Mouse (Mus musculus): Measurements from ENCODE around the gene Il6ra.
"Not testable (repeated sequence)": the region's sequence is repeated elsewhere in the genome, so short reads cannot be mapped to it uniquely, and the experiment has no call there.

Il6ra gene

DNA sequence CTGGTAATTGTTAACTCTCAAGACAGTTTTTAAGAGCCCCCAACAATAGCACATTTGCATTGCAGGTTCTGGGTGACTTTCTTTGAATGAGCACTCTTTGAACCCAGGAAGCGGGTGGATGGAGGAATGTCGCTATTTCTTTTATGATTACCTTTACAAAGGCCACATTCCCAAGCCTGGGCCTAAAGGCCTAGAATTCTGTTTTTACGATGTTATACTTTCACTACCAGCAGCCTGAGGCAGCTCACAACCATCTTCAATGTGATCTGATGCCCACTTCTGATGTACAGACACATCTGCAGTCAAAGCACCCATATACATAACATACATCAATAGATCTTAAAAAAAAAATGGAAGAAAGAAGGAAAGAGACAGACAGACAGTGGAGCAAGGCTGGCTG lies 49.7 kb downstream of the Il6ra start:
- in situ Hi-C loops (cut with MboI; ENCODE audit: low pct_unique_long_range_greater_than_20kb in 1 of 2, low sequenced_read_pairs in 2 of 2, unreplicated experiment in 1 of 2), result not testable (repeated sequence)

DNA sequence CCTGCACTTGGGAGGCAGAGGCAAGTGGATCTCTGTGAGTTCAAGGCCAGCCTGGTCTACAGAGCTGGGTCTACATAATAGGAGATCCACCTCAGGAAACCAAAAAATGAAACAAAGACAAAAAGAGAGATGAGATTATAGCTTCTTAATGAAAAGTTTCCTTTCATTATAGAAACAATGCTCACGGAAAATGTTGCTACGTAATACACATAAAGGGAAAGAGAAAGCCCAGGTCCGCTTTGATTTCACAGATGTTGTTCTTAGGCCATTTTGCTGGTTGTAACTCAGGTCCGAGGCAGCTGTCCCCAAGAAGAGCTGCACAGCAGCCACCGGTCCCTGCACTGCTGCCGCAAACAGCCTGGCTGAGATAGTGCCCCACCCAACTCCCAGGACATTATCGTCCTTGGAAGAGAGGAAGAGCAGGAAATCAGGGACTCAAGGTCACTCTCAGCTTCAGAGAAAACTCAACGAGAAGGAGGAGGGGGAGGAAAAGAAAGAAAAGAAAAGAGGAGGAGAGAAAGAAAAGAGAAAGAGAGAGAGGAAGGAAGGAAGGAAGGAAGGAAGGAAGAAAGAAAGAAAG lies 50.7 kb downstream of the Il6ra start:
- in situ Hi-C loops (cut with MboI; ENCODE audit: low pct_unique_long_range_greater_than_20kb in 1 of 2, low sequenced_read_pairs in 2 of 2, unreplicated experiment in 1 of 2), result no loop called here

DNA sequence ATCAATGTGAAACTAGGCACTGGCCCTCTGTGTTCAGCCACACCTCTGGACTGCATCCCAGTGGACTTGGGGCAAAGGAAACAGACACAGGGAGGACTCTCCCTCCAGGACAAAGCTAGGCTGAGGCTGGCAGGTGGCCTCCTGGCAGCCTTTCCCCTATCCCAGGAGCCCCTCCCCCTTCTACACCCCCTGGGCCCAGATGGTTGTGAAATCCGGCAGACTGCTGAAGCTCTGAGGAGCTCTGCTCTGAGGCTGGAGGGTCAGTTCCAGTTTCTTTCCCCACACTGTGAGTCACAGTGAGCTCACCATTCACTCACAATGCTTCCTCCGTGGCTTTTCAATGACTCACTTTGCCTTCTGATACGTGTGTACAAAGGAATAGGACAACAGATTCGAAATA lies 51.9 kb downstream of the Il6ra start:
- in situ Hi-C loops (cut with MboI; ENCODE audit: low pct_unique_long_range_greater_than_20kb in 1 of 2, low sequenced_read_pairs in 2 of 2, unreplicated experiment in 1 of 2), result no loop called here

DNA sequence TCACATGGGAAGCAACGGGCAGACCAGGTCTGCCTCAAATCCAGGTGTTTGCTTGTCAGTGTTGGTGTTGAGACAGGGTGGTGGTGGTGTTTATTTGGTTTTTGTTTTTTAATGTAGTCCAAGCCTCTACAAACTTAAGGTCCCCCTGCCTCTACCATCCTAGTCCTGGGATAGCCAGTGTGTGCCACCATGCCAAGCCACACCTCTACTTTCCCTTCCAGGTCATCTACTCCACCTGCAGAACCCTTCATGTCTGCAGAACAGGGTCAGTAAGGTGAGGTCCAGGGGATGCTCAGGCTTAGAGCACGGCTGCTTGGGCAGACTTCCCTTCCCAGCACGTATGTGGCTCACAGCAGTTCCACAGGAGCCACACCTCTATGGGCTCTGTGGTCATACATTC lies 52.7 kb downstream of the Il6ra start:
- in situ Hi-C loops (cut with MboI; ENCODE audit: low pct_unique_long_range_greater_than_20kb in 1 of 2, low sequenced_read_pairs in 2 of 2, unreplicated experiment in 1 of 2), result no loop called here

DNA sequence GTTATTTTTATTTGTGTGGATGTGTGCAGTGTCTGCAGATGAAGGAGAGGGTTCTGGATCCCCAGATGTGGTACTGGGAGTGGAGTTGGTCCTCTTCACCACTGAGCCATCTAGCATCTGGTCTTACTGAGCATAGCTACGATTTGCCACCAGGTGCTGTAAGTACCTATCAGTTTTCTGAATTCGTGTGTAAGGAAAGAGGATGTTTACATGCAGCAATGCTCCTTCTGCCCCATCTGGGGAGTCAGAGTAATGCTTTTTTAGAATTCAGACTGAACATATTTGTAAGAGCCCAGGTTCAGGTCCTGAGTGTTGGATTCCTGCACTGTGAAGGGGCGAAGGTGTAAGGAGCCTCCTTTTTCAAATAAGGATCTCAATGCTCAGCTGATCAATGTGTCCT lies 53.1 kb downstream of the Il6ra start:
- in situ Hi-C loops (cut with MboI; ENCODE audit: low pct_unique_long_range_greater_than_20kb in 1 of 2, low sequenced_read_pairs in 2 of 2, unreplicated experiment in 1 of 2), result no loop called here

DNA sequence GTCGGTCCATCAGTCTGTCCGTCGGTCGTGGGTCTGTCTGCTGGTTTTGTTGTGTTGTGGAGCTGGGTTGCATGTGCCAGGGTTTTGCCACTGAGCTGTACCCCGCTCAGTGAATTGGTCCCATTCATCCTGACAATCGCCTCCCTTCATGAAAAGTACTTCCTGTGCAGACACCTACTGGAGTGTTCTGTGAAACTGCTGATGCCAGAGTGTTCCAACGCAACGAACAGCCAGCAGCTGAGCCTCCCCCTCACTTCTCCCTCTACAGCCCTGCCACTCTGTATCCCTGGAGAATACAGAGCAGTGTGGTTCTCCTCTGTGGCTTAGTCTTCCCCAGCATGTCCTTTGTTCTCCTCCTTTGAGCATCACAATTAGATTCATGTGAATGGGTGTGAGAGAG lies 54.1 kb downstream of the Il6ra start:
- in situ Hi-C loops (cut with MboI; ENCODE audit: low pct_unique_long_range_greater_than_20kb in 1 of 2, low sequenced_read_pairs in 2 of 2, unreplicated experiment in 1 of 2), result no loop called here

DNA sequence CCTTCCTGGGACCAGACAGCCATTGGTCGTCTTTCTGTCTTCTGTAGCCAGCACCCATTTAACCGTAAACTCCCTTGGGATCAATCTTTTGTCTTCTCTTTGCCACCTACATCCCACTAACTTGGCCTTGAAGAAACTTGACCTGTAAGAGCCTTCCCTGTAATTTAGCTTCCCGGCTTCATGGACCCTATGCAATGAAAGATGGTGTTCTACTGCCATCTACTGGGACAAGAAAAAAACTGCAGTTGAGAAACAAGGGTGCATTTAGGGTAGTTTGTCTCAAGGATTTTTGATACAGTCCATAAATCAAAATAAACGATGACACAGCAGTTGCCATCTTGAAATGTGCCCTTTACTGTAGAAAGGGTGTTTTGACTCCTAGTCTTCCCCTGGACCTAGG lies 54.9 kb downstream of the Il6ra start:
- in situ Hi-C loops (cut with MboI; ENCODE audit: low pct_unique_long_range_greater_than_20kb in 1 of 2, low sequenced_read_pairs in 2 of 2, unreplicated experiment in 1 of 2), result no loop called here

DNA sequence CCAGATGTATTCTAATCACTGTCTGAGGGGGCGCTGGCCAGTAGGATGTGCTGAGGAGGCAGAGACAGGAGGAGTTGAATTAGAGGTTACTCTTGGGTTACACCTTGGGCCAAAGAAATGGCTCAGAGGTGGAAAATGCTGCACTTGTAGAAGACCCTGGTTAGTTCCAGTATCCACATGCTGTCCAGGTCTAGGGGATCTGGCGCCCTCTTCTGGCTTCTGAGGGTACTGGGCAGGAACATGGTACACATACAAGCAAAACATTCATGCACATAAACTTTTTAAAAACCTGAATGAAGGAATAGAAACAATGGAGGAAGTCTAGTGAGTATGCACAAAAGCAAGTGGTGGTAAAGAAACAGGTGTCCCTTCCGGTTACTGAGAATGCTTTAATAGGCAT lies 55.6 kb downstream of the Il6ra start:
- in situ Hi-C loops (cut with MboI; ENCODE audit: low pct_unique_long_range_greater_than_20kb in 1 of 2, low sequenced_read_pairs in 2 of 2, unreplicated experiment in 1 of 2), result no loop called here

DNA sequence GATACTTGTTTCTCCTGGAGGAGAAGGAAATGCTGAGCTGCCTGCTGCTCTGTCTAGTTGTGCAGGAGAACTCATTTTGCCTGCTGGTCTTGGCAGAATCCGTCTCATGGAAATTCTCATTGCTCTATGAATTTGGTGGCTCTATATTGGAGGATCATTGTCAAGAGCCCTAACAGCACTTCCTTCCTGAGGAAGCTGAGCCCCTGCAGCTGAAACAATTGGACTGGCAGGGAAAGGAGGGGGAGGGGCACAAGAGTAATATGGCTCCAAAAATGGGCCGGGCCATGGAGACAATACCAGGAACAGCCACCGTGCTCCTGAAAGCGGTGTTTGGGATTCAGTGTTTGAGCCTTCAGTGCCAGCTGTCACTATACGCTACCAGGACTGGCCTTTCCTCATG lies 59.2 kb downstream of the Il6ra start:
- in situ Hi-C loops (cut with MboI; ENCODE audit: low pct_unique_long_range_greater_than_20kb in 1 of 2, low sequenced_read_pairs in 2 of 2, unreplicated experiment in 1 of 2), result loop anchor here (5.0 kb wide), 3 partner anchors 36 to 66 kb away; no protein-coding TSS in a partner anchor

DNA sequence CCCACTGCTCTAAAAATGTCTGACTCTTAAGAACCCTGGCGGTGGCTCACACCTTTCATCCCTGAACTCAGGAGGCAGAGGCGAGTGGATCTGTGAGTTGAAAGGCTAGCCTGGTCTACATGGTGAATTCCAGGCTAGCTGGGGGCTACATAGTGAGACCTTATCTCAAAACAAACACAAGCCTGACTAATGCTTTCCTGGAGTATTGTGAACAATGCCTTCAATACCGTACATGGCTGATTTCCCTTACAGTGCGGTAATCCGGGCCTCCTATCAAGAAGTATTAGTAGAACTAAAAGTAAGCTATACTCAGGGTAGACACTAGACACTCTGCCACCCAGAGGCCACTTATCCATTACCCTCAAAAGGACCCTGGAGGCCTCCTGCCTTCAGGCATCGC lies 64.9 kb downstream of the Il6ra start:
- in situ Hi-C loops (cut with MboI; ENCODE audit: low pct_unique_long_range_greater_than_20kb in 1 of 2, low sequenced_read_pairs in 2 of 2, unreplicated experiment in 1 of 2), result no loop called here

DNA sequence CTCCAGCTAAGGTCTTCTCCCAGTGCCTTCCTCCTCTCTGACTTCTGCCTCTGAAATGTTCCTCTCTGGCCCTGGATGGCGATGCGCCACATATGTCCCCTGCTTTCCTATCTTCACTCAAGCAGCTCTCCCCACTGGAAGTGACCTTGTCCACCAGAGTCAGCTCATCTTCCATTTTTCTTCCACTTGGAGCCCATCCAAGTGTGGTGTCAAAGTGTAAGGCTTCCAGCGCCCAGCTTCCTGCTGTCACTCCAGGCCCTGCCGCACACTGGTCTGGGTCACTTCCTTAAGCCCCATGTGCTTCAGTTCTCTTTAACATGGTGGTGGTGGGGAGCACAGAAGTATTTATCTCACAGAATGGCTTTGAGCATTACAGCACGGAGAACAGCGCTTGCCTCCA lies 65.4 kb downstream of the Il6ra start:
- in situ Hi-C loops (cut with MboI; ENCODE audit: low pct_unique_long_range_greater_than_20kb in 1 of 2, low sequenced_read_pairs in 2 of 2, unreplicated experiment in 1 of 2), result no loop called here

DNA sequence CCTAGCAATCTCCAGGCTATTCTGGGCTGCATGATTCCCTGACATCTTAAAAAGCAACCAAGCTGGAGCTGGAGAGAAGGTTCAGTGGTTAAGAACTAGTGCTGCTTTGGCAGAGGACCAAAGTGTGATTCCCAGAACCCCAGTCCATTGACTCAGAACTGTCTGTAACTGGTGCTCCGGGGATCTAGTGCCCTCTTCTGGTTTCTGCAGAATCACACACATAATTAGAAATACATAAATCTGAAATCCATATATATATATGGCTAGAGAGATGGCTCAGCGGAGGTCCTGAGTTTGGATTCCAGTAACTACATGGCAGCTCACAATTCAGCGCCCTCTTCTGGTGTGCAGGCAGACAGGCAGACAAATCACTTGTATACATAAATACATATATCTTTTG lies 65.9 kb downstream of the Il6ra start:
- in situ Hi-C loops (cut with MboI; ENCODE audit: low pct_unique_long_range_greater_than_20kb in 1 of 2, low sequenced_read_pairs in 2 of 2, unreplicated experiment in 1 of 2), result no loop called here

DNA sequence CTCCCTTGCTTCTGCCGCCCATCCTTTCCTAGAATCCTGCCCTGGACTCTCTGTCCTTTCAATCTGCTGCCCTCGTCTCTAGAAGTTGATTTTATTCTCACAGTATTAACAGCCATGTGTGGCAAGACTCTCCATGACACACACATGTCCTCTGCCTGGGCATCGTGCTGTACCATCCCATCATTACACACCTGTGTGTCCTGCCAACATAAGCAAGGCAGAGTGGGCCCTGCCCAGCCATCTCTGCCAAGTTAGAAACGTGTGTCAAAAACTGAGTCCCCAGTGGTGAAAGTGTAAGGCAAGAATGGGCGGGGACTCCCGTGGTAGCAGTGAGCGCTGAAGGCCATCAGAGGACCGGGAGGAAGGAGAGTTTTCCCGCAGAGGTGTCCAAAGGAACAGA lies 67.2 kb downstream of the Il6ra start:
- in situ Hi-C loops (cut with MboI; ENCODE audit: low pct_unique_long_range_greater_than_20kb in 1 of 2, low sequenced_read_pairs in 2 of 2, unreplicated experiment in 1 of 2), result no loop called here

DNA sequence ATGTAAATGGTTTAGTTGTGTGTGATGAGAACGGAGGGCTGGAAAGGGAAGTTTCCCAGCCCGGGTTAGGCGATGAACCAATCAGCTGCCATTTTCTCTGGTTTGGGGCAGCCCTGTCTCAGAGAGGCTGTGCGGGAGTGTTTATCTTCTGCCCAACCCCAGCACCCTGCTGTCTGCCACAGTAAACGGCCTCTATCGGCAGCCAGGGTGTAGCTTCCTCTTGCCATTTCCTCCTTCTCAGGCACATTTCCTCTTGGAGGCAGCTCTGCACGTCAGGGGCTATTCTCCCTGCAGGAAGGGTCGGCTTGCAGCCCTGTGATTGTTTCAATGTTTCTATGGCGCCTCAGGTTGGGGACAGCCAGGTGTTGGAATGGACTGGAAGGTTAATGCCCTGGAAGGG lies 69.8 kb downstream of the Il6ra start:
- in situ Hi-C loops (cut with MboI; ENCODE audit: low pct_unique_long_range_greater_than_20kb in 1 of 2, low sequenced_read_pairs in 2 of 2, unreplicated experiment in 1 of 2), result no loop called here

DNA sequence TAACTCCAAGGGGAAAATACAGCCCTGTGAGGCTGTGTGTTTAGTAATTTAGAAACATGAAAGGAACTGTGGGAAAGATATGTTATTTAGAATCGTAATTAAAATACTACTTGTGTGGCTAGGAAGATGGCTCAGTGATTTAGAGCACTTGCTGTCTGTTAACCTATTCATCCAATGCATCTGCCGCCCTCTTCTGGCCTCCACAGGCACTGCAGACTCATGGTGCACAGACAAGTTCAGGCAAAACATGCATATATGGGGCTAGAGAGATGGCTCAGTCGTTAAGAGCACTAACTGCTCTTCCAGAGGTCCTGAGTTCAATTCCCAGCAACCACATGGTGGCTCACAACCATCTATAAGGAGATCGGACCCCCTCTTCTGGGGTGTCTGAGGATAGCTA lies 70.7 kb downstream of the Il6ra start:
- in situ Hi-C loops (cut with MboI; ENCODE audit: low pct_unique_long_range_greater_than_20kb in 1 of 2, low sequenced_read_pairs in 2 of 2, unreplicated experiment in 1 of 2), result no loop called here

DNA sequence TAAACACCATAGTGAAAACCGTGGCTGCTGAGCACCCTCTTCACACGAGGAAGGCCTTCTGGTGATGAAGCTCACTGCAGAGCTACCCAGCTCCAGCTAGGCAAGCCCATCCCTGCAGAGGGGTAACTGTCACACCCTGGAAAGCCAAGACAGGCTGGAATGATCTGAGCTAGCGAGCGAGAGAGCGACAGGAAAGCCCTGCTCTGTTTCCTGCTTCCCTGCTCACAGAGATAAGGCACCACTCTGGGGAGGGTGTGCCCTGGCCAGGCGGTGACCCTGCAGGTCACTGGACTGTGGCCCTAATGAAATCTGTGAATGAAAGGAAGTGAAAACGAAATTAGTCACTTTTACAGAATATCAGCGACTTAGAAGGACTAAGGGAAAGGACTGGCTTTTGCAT lies 77.6 kb downstream of the Il6ra start:
- in situ Hi-C loops (cut with MboI; ENCODE audit: low pct_unique_long_range_greater_than_20kb in 1 of 2, low sequenced_read_pairs in 2 of 2, unreplicated experiment in 1 of 2), result no loop called here

DNA sequence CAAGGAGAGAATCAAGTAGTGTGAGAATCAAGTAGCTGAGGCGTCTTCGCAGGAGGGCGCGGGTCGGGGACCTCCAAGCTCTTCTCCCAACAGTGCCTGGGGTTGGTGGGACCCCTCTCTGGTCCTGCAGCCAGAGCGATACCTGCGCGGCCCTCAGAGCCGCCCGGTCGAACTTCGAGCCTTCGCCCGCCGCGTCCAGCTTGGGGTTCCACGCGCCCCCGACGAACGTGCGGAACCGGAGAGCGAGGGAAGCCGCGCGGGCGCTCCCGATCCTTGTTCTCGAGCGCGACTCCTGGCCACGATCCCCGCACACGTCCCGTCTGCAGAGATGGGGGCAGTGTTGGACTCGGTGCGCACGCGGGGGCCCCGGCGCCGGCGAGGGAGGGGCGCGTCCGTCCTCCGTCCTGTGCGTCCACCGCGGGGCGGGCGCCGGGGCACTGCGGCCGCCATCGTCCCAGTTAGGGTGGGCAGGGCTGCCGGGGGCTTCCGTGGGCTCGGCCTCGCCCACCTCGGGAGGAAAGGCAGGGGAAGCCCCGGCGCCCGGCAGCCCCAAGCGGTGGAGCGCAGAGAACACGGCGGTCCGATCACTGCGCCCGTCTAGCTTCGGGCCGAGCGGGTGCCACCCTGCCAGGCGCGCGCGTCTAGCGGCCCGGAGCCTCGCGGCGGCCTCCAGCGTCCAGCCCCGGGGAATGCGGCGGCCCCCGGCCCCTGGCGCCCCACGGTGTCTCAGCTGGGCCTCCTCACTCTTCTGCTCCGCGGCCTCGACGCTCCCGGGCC lies 82.0 kb downstream of the Il6ra start, which contains the start of gene She:
TSS of gene She (plus strand) at position 556 of the 777 bp plus-strand sequence.
- in situ Hi-C loops (cut with MboI; ENCODE audit: low pct_unique_long_range_greater_than_20kb in 1 of 2, low sequenced_read_pairs in 2 of 2, unreplicated experiment in 1 of 2), result no loop called here

DNA sequence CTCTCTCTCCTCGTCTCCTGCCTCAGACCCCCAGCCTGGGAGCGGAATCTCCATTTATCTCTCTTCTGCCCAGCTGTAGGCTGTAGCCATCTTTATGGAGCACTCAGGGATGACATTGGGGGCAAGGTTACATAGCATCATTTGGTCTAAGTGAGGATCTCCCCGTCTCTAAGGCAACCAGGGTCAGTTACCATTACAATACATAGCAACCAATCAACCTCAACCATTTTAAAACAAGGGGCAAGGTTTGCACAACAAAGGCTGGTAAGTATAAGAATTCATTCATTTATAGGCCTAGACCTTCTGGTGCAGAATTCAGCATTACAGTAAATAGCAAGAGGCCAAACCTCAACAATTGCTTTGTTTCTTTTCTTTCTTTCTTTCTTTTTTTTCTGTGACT lies 86.7 kb downstream of the Il6ra start:
- in situ Hi-C loops (cut with MboI; ENCODE audit: low pct_unique_long_range_greater_than_20kb in 1 of 2, low sequenced_read_pairs in 2 of 2, unreplicated experiment in 1 of 2), result no loop called here

DNA sequence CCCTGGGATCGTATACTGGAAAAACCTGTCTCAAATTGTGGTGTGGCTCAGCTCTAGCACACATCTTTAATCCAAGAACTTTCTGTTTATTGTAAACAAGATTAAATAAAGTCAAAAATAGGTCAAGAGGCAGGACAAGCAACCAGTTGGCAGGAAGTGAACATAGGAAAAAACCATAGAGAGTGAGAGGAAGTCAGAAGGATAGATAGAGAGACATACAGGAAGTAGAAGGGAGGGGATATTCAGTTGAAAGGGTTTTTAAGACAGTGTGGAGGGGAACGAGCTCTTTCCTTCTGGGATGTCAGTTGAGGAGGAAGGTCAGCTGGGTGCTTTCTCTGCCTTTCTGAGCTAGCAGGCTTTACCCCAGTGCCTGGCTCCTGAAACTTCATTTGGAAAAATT lies 89.4 kb downstream of the Il6ra start:
- in situ Hi-C loops (cut with MboI; ENCODE audit: low pct_unique_long_range_greater_than_20kb in 1 of 2, low sequenced_read_pairs in 2 of 2, unreplicated experiment in 1 of 2), result no loop called here

Data from mouse embryonic stem cell (cell line).